Mouse (Mus musculus): Measurements from ENCODE around the gene Bbx. TPM values are rescaled to one million over a fixed set of nuclear protein-coding genes. Genes with fewer than 3 reads are reported as not detected.

Gene Bbx
- polyA plus RNA-seq, 1 experiment from 2014 or later: 32.8 TPM

- no peaks in the 10 kb centered on the region for H3K27me3 ChIP-seq (ENCODE audit: low read depth, poor library complexity, severe bottlenecking)
- peak overlapping the region; percentile 96 for H3K27ac ChIP-seq (replicated peaks)
- H3K4me3 ChIP-seq: peak overlapping the region; percentile 94
- peaks cover 22% of the 10 kb centered on the region for H3K4me1 ChIP-seq
- H3K9me3 ChIP-seq (replicated peaks): no peaks in the 10 kb centered on the region
- peak; percentile 74 for DNase-seq (ENCODE audit: low spot score)
- 2% methylated on average over 69 of the region's 72 CpGs for WGBS
- peaks cover under 1% of the 10 kb centered on the region; the same call in 1 of the 2 replicates for H3K36me3 ChIP-seq
These were observed 894 bp downstream of the Bbx start for GRCm38 (mm10) chr16:50431011-50431981.

- peaks cover 4% of the 10 kb centered on the region; the same call in 1 of the 2 replicates for H3K36me3 ChIP-seq
- no peaks in the 10 kb centered on the region for H3K27me3 ChIP-seq (ENCODE audit: low read depth, poor library complexity, severe bottlenecking)
- H3K4me3 ChIP-seq: peak overlapping the region; percentile 94
- DNase-seq (ENCODE audit: low spot score): no peak
- H3K9me3 ChIP-seq (replicated peaks): no peaks in the 10 kb centered on the region
- 0% methylated on average over 12 of the region's 12 CpGs for WGBS
- H3K4me1 ChIP-seq: peaks cover 22% of the 10 kb centered on the region
- peak overlapping the region; percentile 96 for H3K27ac ChIP-seq (replicated peaks)
These were observed 1.7 kb downstream of the Bbx start for GRCm38 (mm10) chr16:50430515-50430877.

GRCm38 (mm10) chr16:50429692-50430514 is 2.3 kb downstream of the Bbx start:
- Histone ChIP-seq H3K27me3 (ENCODE audit: low read depth, poor library complexity, severe bottlenecking) (no peaks in the 10 kb centered on the region), H3K27ac (replicated peaks) (peak overlapping the region; percentile 96), H3K4me3 (peak overlapping the region; percentile 94), H3K4me1 (peaks cover 22% of the 10 kb centered on the region), H3K9me3 (replicated peaks) (no peaks in the 10 kb centered on the region), H3K36me3 (peaks cover 4% of the 10 kb centered on the region; the same call in 1 of the 2 replicates)
- DNase-seq (ENCODE audit: low spot score): peak; percentile 65
- under 1% methylated on average over 57 of the region's 69 CpGs for WGBS

DNA sequence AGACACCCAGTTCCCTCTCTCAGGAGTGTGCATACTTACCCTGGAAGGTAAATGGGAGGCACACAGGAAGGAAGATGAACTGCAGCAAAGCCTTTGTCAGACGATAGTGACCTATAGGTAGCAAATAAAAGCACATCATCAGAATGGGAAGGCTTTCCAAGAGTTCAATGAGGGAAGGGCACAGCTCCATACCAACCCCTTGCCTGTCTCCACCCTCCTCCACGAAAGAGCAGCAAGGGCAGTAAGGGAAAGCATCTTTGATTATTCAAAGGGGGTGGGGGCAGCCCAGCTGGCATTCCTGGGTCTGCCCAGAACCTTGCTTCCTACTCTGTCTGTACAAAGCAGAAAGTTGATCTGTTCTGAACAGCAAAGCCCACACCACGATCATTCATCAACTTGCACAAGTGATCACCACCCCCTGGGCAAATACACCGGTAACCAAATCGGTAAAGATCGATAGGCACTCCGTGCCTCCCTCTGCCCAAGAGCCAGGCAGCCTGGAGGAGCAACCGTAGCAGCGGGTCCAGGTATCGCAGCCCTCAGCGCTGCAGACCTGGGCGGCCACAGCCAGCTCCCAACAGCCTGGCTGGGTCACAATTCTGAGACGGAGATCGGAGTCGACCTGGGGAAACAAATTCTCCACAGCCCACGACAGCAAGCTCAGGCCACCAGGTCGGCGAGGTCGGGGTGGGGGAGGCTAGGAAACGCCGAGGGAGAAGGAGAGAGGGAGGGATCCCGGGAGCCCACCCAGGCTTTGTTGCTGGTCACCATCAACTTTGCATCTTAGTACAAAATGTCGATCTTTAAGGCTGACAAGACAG is 3.1 kb downstream of the Bbx start:
- Histone ChIP-seq H3K27me3 (ENCODE audit: low read depth, poor library complexity, severe bottlenecking) (no peaks in the 10 kb centered on the region), H3K4me3 (peak overlapping the region; percentile 94), H3K27ac (replicated peaks) (peak overlapping the region; percentile 96), H3K36me3 (peaks cover 4% of the 10 kb centered on the region; the same call in 1 of the 2 replicates), H3K9me3 (replicated peaks) (no peaks in the 10 kb centered on the region), H3K4me1 (peaks cover 22% of the 10 kb centered on the region)
- DNase-seq (ENCODE audit: low spot score): peak; percentile 53
- WGBS: 3% methylated on average over 23 of the region's 23 CpGs

DNA sequence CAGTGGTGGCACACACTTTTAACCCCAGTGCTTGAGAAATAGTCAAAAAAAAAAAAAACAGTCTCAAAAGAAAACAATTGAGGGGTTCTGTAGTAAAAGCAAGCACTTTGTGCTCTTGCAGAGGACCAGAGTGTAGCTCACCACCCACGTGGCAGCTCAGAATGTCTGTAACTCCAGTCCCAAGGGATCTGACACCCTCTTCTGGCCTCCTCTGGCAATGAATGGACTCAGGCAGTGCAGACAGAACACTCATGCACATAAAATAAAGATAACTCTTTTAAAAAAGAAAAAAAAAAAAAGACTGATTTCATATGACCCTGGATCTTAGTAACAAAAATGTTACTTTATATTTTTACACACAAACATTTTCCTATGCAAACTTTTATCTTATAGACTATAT is 12.1 kb downstream of the Bbx start:
- DNase-seq (ENCODE audit: low spot score): no peak
- H3K27ac ChIP-seq (replicated peaks): no peak overlapping the region
- peaks cover under 1% of the 10 kb centered on the region; the same call in 1 of the 2 replicates for H3K36me3 ChIP-seq
- no peaks in the 10 kb centered on the region for H3K4me1 ChIP-seq
- 42% methylated on average over 1 of the region's 1 CpGs for WGBS
- no peaks in the 10 kb centered on the region for H3K27me3 ChIP-seq (ENCODE audit: low read depth, poor library complexity, severe bottlenecking)
- no peaks in the 10 kb centered on the region for H3K9me3 ChIP-seq (replicated peaks)
- no peak overlapping the region for H3K4me3 ChIP-seq

GRCm38 (mm10) chr16:50415406-50415805 is 16.8 kb downstream of the Bbx start:
- no peak for DNase-seq (ENCODE audit: low spot score)
- no peak overlapping the region for H3K4me3 ChIP-seq
- H3K27ac ChIP-seq (replicated peaks): no peak overlapping the region
- H3K36me3 ChIP-seq: peaks cover 14% of the 10 kb centered on the region
- no peaks in the 10 kb centered on the region for H3K27me3 ChIP-seq (ENCODE audit: low read depth, poor library complexity, severe bottlenecking)
- H3K9me3 ChIP-seq (replicated peaks): no peaks in the 10 kb centered on the region
- no peaks in the 10 kb centered on the region for H3K4me1 ChIP-seq
- 83% methylated on average over 8 of the region's 8 CpGs for WGBS

GRCm38 (mm10) chr16:50402851-50403250 is 29.3 kb downstream of the Bbx start:
- H3K36me3 ChIP-seq: peaks cover 9% of the 10 kb centered on the region
- H3K4me1 ChIP-seq: no peaks in the 10 kb centered on the region
- H3K27ac ChIP-seq (replicated peaks): no peak overlapping the region
- H3K9me3 ChIP-seq (replicated peaks): no peaks in the 10 kb centered on the region
- 91% methylated on average over 5 of the region's 5 CpGs for WGBS
- no peak overlapping the region for H3K4me3 ChIP-seq
- no peaks in the 10 kb centered on the region for H3K27me3 ChIP-seq (ENCODE audit: low read depth, poor library complexity, severe bottlenecking)
- no peak for DNase-seq (ENCODE audit: low spot score)

DNA sequence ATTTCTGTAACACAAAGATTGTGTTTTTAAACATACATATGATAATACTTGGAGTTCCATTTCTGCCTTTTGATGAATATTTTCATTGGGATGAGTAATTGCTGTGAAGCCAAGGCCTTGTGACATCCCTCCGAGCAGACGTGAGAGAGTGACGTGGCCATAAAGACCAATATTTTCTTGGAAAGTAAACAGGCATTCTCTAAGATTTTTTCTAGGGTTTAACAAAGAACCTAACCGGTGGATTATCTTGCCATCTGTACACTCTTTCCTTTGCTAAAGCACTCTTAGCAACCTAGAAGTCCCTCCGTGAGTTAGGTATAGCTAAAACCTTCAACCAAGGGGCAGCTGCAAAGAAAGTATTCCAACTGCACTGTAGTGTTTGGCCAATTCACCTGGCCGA is 32.4 kb downstream of the Bbx start:
- H3K36me3 ChIP-seq: peaks cover 9% of the 10 kb centered on the region
- H3K4me1 ChIP-seq: no peaks in the 10 kb centered on the region
- no peak overlapping the region for H3K27ac ChIP-seq (replicated peaks)
- WGBS: 93% methylated on average over 6 of the region's 6 CpGs
- no peak for DNase-seq (ENCODE audit: low spot score)
- no peaks in the 10 kb centered on the region for H3K9me3 ChIP-seq (replicated peaks)
- no peak overlapping the region for H3K4me3 ChIP-seq
- H3K27me3 ChIP-seq (ENCODE audit: low read depth, poor library complexity, severe bottlenecking): no peaks in the 10 kb centered on the region

DNA sequence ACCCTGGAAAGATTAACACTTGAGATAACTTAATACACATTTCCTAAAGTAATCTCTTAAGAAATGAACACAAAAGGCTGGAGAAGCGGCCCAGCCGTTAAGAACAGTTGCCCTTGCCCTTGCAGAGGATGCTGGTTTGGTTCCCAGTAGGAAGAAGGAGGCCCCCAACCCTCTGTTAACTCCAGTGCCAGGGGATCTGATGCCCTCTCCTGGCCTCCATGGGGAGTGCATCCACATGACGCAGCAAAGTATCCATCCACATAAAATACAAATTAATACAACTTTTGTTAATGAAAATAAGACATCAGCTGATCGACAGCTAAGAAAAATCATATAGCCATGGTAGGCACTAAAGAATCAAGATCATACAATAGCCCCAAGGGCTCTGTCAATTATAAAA is 33.6 kb downstream of the Bbx start:
- Histone ChIP-seq H3K27ac (replicated peaks) (no peak overlapping the region), H3K27me3 (ENCODE audit: low read depth, poor library complexity, severe bottlenecking) (no peaks in the 10 kb centered on the region), H3K36me3 (peaks cover 9% of the 10 kb centered on the region), H3K9me3 (replicated peaks) (no peaks in the 10 kb centered on the region), H3K4me1 (no peaks in the 10 kb centered on the region), H3K4me3 (no peak overlapping the region)
- WGBS: 80% methylated on average over 4 of the region's 4 CpGs
- no peak for DNase-seq (ENCODE audit: low spot score)

DNA sequence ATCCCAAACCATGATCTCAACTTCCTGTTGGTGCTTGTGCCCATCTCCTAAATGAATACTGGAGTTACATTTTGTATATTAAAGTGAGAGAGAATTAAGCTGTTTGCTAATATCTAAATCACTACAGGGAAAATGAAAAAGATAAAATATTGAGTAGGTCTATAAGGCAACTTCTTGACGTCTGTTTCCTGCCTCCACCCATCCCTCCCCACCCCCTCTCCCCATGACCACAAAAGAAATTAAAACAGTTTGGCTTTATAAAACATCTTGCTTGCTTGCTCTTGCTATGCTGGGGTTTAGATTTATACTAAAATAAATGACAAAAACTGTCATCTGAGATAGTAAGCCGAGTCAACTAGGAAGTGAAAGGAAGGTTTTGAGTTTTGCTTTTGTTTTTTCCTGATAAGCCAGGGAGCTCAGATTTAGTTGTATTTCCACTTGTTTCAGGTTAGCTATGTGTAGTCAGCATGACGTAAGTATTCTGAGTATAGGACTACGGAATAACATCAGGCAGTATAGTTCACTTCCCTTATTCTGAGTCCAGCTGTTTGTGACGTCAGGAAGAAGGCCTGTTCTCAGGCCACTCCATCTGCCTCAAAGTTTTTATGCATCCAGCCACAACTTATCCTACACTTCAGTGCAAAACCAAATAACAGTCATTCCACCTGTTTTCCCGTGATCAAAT is 36.1 kb downstream of the Bbx start:
- no peaks in the 10 kb centered on the region for H3K27me3 ChIP-seq (ENCODE audit: low read depth, poor library complexity, severe bottlenecking)
- no peaks in the 10 kb centered on the region for H3K4me1 ChIP-seq
- 88% methylated on average over 6 of the region's 6 CpGs for WGBS
- no peak for DNase-seq (ENCODE audit: low spot score)
- H3K4me3 ChIP-seq: no peak overlapping the region
- H3K36me3 ChIP-seq: peaks cover 3% of the 10 kb centered on the region; the same call in 1 of the 2 replicates
- no peak overlapping the region for H3K27ac ChIP-seq (replicated peaks)
- no peaks in the 10 kb centered on the region for H3K9me3 ChIP-seq (replicated peaks)

GRCm38 (mm10) chr16:50388499-50388898 is 43.7 kb downstream of the Bbx start:
- H3K4me1 ChIP-seq: no peaks in the 10 kb centered on the region
- peaks cover 11% of the 10 kb centered on the region for H3K27me3 ChIP-seq (ENCODE audit: low read depth, poor library complexity, severe bottlenecking)
- no peaks in the 10 kb centered on the region for H3K9me3 ChIP-seq (replicated peaks)
- no peak overlapping the region for H3K27ac ChIP-seq (replicated peaks)
- no peak overlapping the region for H3K4me3 ChIP-seq
- peaks cover 5% of the 10 kb centered on the region; the same call in 1 of the 2 replicates for H3K36me3 ChIP-seq
- WGBS: 74% methylated on average over 3 of the region's 3 CpGs
- no peak for DNase-seq (ENCODE audit: low spot score)

Measured in midbrain, embryonic 10.5 days (tissue).